Mouse (Mus musculus) spleen, adult 2 months (tissue): ENCODE results near the gene Bloc1s6. TPM values are rescaled to one million over a fixed set of nuclear protein-coding genes. Genes with fewer than 3 reads are reported as not detected.

Experiments
- DNase-seq, 2 experiments: peaks; one replicate each; pipeline versions ENCODE4 v3.0.0 to v3.0.0-alpha.2; 2012 to 2021; ENCODE audit warnings: low spot score in 2 of 2, low read depth in 1 of 2
- H3K27ac ChIP-seq: fragments of 200-500 bp; 2 replicates; pipeline ENCODE4 v1.5.1; 2012; ENCODE audit warnings: low read length, inconsistent platforms; ENCODE audit not compliant: insufficient read depth
- H3K27me3 ChIP-seq: fragments of 200-500 bp; 2 replicates; pipeline ENCODE4 v1.6.1; 2012; ENCODE audit warnings: mild to moderate bottlenecking, moderate library complexity, low read length, inconsistent platforms; ENCODE audit not compliant: control insufficient read depth, insufficient read depth
- H3K36me3 ChIP-seq: fragments of 200-500 bp; 2 replicates; pipeline ENCODE4 v1.6.1; 2012; ENCODE audit warnings: mild to moderate bottlenecking, low read length, inconsistent platforms; ENCODE audit not compliant: control insufficient read depth, insufficient read depth
- H3K4me1 ChIP-seq: fragments of 200-500 bp; 2 replicates; pipeline ENCODE4 v1.6.1; 2011; ENCODE audit warnings: inconsistent platforms; ENCODE audit not compliant: control insufficient read depth, insufficient read depth, insufficient read length
- H3K4me3 ChIP-seq: fragments of 200-500 bp; 2 replicates; pipeline ENCODE4 v1.5.1; 2011; ENCODE audit warnings: mild to moderate bottlenecking, inconsistent platforms; ENCODE audit not compliant: insufficient read depth, insufficient read length; ENCODE audit errors: extremely low read depth
- CTCF ChIP-seq: fragments of 200-500 bp; IDR thresholded peaks from 2 replicates; pipeline ENCODE4 v1.5.1; 2011; ENCODE audit warnings: mild to moderate bottlenecking, inconsistent platforms; ENCODE audit not compliant: insufficient read depth, insufficient read length, insufficient replicate concordance; ENCODE audit errors: extremely low read depth
- POLR2A ChIP-seq: fragments of 200-500 bp; IDR thresholded peaks from 2 replicates; pipeline ENCODE4 v1.6.1; 2011; ENCODE audit warnings: low read depth, low read length, inconsistent platforms
- WGBS: fragments of 180-500 bp; shearing (Covaris S2); methylation state at CpG from one replicate; pipeline ENCODE4 v1.1.7; 2018; 5-methylcytosine and 5-hydroxymethylcytosine counted together
- polyA plus RNA-seq: library from polyadenylated mRNA; depleted of rRNA; stranded (reverse); fragments of >200 nt; gene quantifications from 2 replicates; pipeline ENCODE4 v1.2.3, GENCODE M21; 2012

Gene Bloc1s6
- polyA plus RNA-seq, 1 experiment, result 15.1 TPM

GRCm38 (mm10) chr2:122776823-122777222 lies 38.5 kb downstream of the Bloc1s6 start:
- TF ChIP-seq POLR2A (no peak), CTCF (no peak)
- WGBS, result 31% methylated on average over 2 of the region's 2 CpGs
- H3K36me3 ChIP-seq, result no peaks in the 10 kb centered on the region

GRCm38 (mm10) chr2:122779967-122780366 lies 41.7 kb downstream of the Bloc1s6 start:
- H3K4me1 ChIP-seq, result no peaks in the 10 kb centered on the region
- no peaks in the 10 kb centered on the region for H3K36me3 ChIP-seq
- H3K27ac ChIP-seq, result no peak overlapping the region
- DNase-seq, result no peak
- 72% methylated on average over 5 of the region's 5 CpGs for WGBS
- no peak overlapping the region for H3K4me3 ChIP-seq
- no peak for TF ChIP-seq POLR2A
- TF ChIP-seq CTCF, result no peak
- no peaks in the 10 kb centered on the region for H3K27me3 ChIP-seq

More at GRCm38 (mm10) chr2:122776823-122777222, 38.5 kb downstream of the Bloc1s6 start:
- H3K4me1 ChIP-seq, result no peaks in the 10 kb centered on the region
- no peaks in the 10 kb centered on the region for H3K27me3 ChIP-seq
- H3K4me3 ChIP-seq, result no peak overlapping the region
- no peak for DNase-seq
- no peak overlapping the region for H3K27ac ChIP-seq

- no peak overlapping the region for H3K4me3 ChIP-seq
- H3K27me3 ChIP-seq, result no peaks in the 10 kb centered on the region
- no peak overlapping the region for H3K27ac ChIP-seq
- no peak for DNase-seq
- H3K36me3 ChIP-seq, result no peaks in the 10 kb centered on the region
- TF ChIP-seq CTCF (no peak), POLR2A (no peak)
- no peaks in the 10 kb centered on the region for H3K4me1 ChIP-seq
- WGBS, result 44% methylated on average over 3 of the region's 3 CpGs
These were observed 42.1 kb downstream of the Bloc1s6 start for GRCm38 (mm10) chr2:122780447-122780846.

GRCm38 (mm10) chr2:122781590-122782356 lies 43.5 kb downstream of the Bloc1s6 start:
- Histone ChIP-seq H3K4me1 (no peaks in the 10 kb centered on the region), H3K27me3 (no peaks in the 10 kb centered on the region), H3K4me3 (no peak overlapping the region), H3K27ac (no peak overlapping the region), H3K36me3 (no peaks in the 10 kb centered on the region)
- no peak for DNase-seq
- no peak for TF ChIP-seq POLR2A
- TF ChIP-seq CTCF, result no peak
- WGBS, result 75% methylated on average over 8 of the region's 8 CpGs

- no peaks in the 10 kb centered on the region for H3K36me3 ChIP-seq
- H3K4me1 ChIP-seq, result no peaks in the 10 kb centered on the region
- DNase-seq, result no peak
- H3K27ac ChIP-seq, result no peak overlapping the region
- no peaks in the 10 kb centered on the region for H3K27me3 ChIP-seq
- 94% methylated on average over 2 of the region's 2 CpGs for WGBS
- TF ChIP-seq CTCF (no peak), POLR2A (no peak)
- H3K4me3 ChIP-seq, result no peak overlapping the region
These were observed 45.4 kb downstream of the Bloc1s6 start for GRCm38 (mm10) chr2:122783730-122784129.

GRCm38 (mm10) chr2:122784701-122785100 lies 46.4 kb downstream of the Bloc1s6 start:
- H3K27ac ChIP-seq, result no peak overlapping the region
- WGBS, result 93% methylated on average over 3 of the region's 3 CpGs

GRCm38 (mm10) chr2:122786167-122786566 lies 47.9 kb downstream of the Bloc1s6 start:
- no peak overlapping the region for H3K27ac ChIP-seq
- H3K4me3 ChIP-seq, result no peak overlapping the region
- H3K36me3 ChIP-seq, result no peaks in the 10 kb centered on the region
- TF ChIP-seq CTCF (no peak), POLR2A (no peak)
- H3K4me1 ChIP-seq, result no peaks in the 10 kb centered on the region
- no peaks in the 10 kb centered on the region for H3K27me3 ChIP-seq
- DNase-seq, result no peak
- 92% methylated on average over 2 of the region's 2 CpGs for WGBS

More at GRCm38 (mm10) chr2:122784701-122785100, 46.4 kb downstream of the Bloc1s6 start:
- no peak for DNase-seq
- no peaks in the 10 kb centered on the region for H3K36me3 ChIP-seq
- no peaks in the 10 kb centered on the region for H3K4me1 ChIP-seq
- H3K27me3 ChIP-seq, result no peaks in the 10 kb centered on the region
- no peak for TF ChIP-seq CTCF
- no peak for TF ChIP-seq POLR2A
- no peak overlapping the region for H3K4me3 ChIP-seq
